Mouse (Mus musculus) neural tube, embryonic 13.5 days (tissue): ENCODE results near the gene Ildr2. TPM values are rescaled to one million over a fixed set of nuclear protein-coding genes. Genes with fewer than 3 reads are reported as not detected.

Experiments
- ATAC-seq: fragments of 200-750 bp; cut with Nextera tagmentation; 2 replicates; pipeline ENCODE4 v1.8.0; 2017; ENCODE audit warnings: low read depth, mild to moderate bottlenecking, moderate TSS enrichment, moderate library complexity
- H3K27ac ChIP-seq: fragments of 300-500 bp; sonication (generic); replicated peaks from 2 replicates; pipeline ENCODE4 v1.5.1; 2015; ENCODE audit warnings: moderate library complexity, mild to moderate bottlenecking, inconsistent platforms
- H3K27me3 ChIP-seq: fragments of 300-500 bp; sonication (generic); 2 replicates; pipeline ENCODE4 v1.6.1; 2015; ENCODE audit warnings: mild to moderate bottlenecking, inconsistent platforms
- H3K36me3 ChIP-seq: fragments of 300-500 bp; sonication (generic); 2 replicates; pipeline ENCODE4 v1.6.1; 2015; ENCODE audit warnings: mild to moderate bottlenecking, inconsistent platforms
- H3K4me1 ChIP-seq: fragments of 300-500 bp; sonication (generic); replicated peaks from 2 replicates; pipeline ENCODE4 v1.6.1; 2015; ENCODE audit warnings: inconsistent platforms
- H3K4me2 ChIP-seq: fragments of 300-500 bp; sonication (generic); 2 replicates; pipeline ENCODE4 v1.6.1; 2015; ENCODE audit warnings: inconsistent platforms, mild to moderate bottlenecking, moderate library complexity
- H3K4me3 ChIP-seq: fragments of 300-500 bp; sonication (generic); 2 replicates; pipeline ENCODE4 v1.5.1; 2015; ENCODE audit warnings: mild to moderate bottlenecking, inconsistent platforms
- H3K9ac ChIP-seq: fragments of 300-500 bp; sonication (generic); 2 replicates; pipeline ENCODE4 v1.6.1; 2015; ENCODE audit warnings: moderate library complexity, mild to moderate bottlenecking, inconsistent platforms
- H3K9me3 ChIP-seq: fragments of 300-500 bp; sonication (generic); 2 replicates; pipeline ENCODE4 v1.6.1; 2016; ENCODE audit warnings: inconsistent platforms
- whole genome bisulfite sequencing: fragments of 180-500 bp; shearing (Covaris S2); methylation state at CpG from one replicate; pipeline ENCODE4 v1.1.7; 2015; 5-methylcytosine and 5-hydroxymethylcytosine counted together
- polyA plus RNA-seq: library from polyadenylated mRNA; unstranded; fragments of >200 nt; fragmentation: Nextera tagmentation; extraction: Ambion mirVana; gene quantifications from 2 replicates; pipeline ENCODE4 v1.2.1, GENCODE M21; 2015

Ildr2 gene
- polyA plus RNA-seq, 1 experiment from 2014 or later, result 2.3 TPM

- H3K27ac ChIP-seq, result no peak overlapping the region
- no peak overlapping the region for H3K4me2 ChIP-seq
- no peaks in the 10 kb centered on the region for H3K4me1 ChIP-seq
- no peak overlapping the region for H3K4me3 ChIP-seq
- H3K36me3 ChIP-seq, result no peaks in the 10 kb centered on the region
- no peaks in the 10 kb centered on the region for H3K27me3 ChIP-seq
- H3K9ac ChIP-seq, result no peak overlapping the region
- no peaks in the 10 kb centered on the region for H3K9me3 ChIP-seq
- WGBS, result 88% methylated on average over 7 of the region's 7 CpGs
- no peak for ATAC-seq
Measured at GRCm38 (mm10) chr1:166266001-166266705, 12.2 kb downstream of the Ildr2 start.

- H3K36me3 ChIP-seq, result no peaks in the 10 kb centered on the region
- no peaks in the 10 kb centered on the region for H3K27me3 ChIP-seq
- H3K4me3 ChIP-seq, result no peak overlapping the region
- H3K27ac ChIP-seq, result no peak overlapping the region
- no peaks in the 10 kb centered on the region for H3K4me1 ChIP-seq
- no peak overlapping the region for H3K4me2 ChIP-seq
- no peak overlapping the region for H3K9ac ChIP-seq
- WGBS, result 95% methylated on average over 9 of the region's 9 CpGs
- no peaks in the 10 kb centered on the region for H3K9me3 ChIP-seq
- no peak for ATAC-seq
Measured at GRCm38 (mm10) chr1:166266918-166267317, 13.0 kb downstream of the Ildr2 start.

GRCm38 (mm10) chr1:166268218-166268617 is 14.3 kb downstream of the Ildr2 start:
- no peak for ATAC-seq
- no peaks in the 10 kb centered on the region for H3K9me3 ChIP-seq
- H3K4me2 ChIP-seq, result no peak overlapping the region
- H3K36me3 ChIP-seq, result no peaks in the 10 kb centered on the region
- H3K4me1 ChIP-seq, result no peaks in the 10 kb centered on the region
- H3K4me3 ChIP-seq, result no peak overlapping the region
- H3K27me3 ChIP-seq, result no peaks in the 10 kb centered on the region
- 91% methylated on average over 5 of the region's 5 CpGs for WGBS
- no peak overlapping the region for H3K9ac ChIP-seq
- H3K27ac ChIP-seq, result no peak overlapping the region

DNA sequence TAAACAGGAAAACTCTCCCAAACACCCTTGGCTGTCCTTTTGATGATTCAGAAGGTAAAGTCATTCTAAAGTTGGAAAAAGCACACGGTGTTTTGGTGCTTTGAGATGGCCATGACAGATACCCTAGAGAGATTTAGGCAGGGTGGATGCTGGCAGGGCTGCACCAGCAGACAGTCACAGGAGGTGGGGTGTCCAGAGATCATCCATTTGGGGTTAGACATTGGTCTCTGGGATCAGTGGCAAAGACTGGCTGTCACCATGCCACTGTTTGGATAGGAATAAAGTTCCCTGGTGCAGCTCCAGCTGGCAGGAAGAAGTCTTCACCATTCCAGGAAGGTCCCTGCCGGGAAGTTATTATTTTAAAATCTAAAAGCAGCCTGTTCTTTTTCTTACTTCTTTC is 24.8 kb downstream of the Ildr2 start:
- no peak overlapping the region for H3K27ac ChIP-seq
- H3K4me1 ChIP-seq, result peaks cover 58% of the 10 kb centered on the region
- H3K9ac ChIP-seq, result no peak overlapping the region
- no peaks in the 10 kb centered on the region for H3K36me3 ChIP-seq
- H3K4me3 ChIP-seq, result no peak overlapping the region
- H3K27me3 ChIP-seq, result no peaks in the 10 kb centered on the region
- H3K9me3 ChIP-seq, result no peaks in the 10 kb centered on the region
- 18% methylated on average over 2 of the region's 2 CpGs for WGBS
- ATAC-seq, result no peak
- no peak overlapping the region for H3K4me2 ChIP-seq

- Histone ChIP-seq H3K9me3 (no peaks in the 10 kb centered on the region), H3K36me3 (no peaks in the 10 kb centered on the region), H3K27ac (peak overlapping the region; percentile 69), H3K9ac (peak overlapping the region; percentile 34; the same call in 1 of the 2 replicates), H3K4me3 (no peak overlapping the region), H3K27me3 (no peaks in the 10 kb centered on the region), H3K4me1 (peaks cover 66% of the 10 kb centered on the region), H3K4me2 (0 out of 2 replicates have a peak overlapping the region, but pooled peaks have one; percentile 13)
- 20% methylated on average over 9 of the region's 9 CpGs for WGBS
- no peak for ATAC-seq
Measured at GRCm38 (mm10) chr1:166279580-166280206, 25.8 kb downstream of the Ildr2 start.

- H3K36me3 ChIP-seq, result no peaks in the 10 kb centered on the region
- peak overlapping the region; percentile 13; the same call in 1 of the 2 replicates for H3K4me2 ChIP-seq
Measured at GRCm38 (mm10) chr1:166280566-166280965, 26.6 kb downstream of the Ildr2 start.

DNA sequence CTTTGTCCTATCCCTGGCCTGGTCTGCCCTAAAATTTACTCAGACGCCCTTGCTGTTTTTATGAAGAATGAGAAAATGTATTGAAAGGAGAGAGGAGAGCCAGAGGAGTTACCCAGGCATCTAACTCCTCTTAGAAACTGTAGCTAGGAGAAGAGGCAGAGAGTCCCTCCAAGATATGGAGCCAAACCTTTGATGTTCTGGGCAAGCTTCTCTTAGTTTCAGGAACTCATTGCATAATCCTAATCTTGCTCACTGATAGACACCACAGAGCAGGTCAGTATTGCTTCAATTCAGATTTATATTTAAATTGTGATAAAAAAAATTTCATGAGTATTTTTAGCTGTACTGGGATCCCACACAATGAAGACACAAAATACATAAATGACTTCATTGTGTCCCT is 27.3 kb downstream of the Ildr2 start:
- no peaks in the 10 kb centered on the region for H3K36me3 ChIP-seq
- H3K27ac ChIP-seq, result peak overlapping the region; percentile 64
- H3K4me1 ChIP-seq, result peaks cover 74% of the 10 kb centered on the region
- no peak overlapping the region for H3K4me3 ChIP-seq
- no peaks in the 10 kb centered on the region for H3K9me3 ChIP-seq
- no peak overlapping the region for H3K9ac ChIP-seq
- WGBS, result 16% methylated on average over 1 of the region's 1 CpGs
- H3K27me3 ChIP-seq, result no peaks in the 10 kb centered on the region
- no peak for ATAC-seq
- H3K4me2 ChIP-seq, result peak overlapping the region; percentile 13; the same call in 1 of the 2 replicates

More at GRCm38 (mm10) chr1:166280566-166280965, 26.6 kb downstream of the Ildr2 start:
- Histone ChIP-seq H3K9ac (no peak overlapping the region), H3K4me3 (no peak overlapping the region), H3K27me3 (no peaks in the 10 kb centered on the region), H3K4me1 (peaks cover 74% of the 10 kb centered on the region), H3K27ac (peak overlapping the region; percentile 69), H3K9me3 (no peaks in the 10 kb centered on the region)
- 0% methylated on average over 1 of the region's 1 CpGs for WGBS
- peak; percentile 72 for ATAC-seq

DNA sequence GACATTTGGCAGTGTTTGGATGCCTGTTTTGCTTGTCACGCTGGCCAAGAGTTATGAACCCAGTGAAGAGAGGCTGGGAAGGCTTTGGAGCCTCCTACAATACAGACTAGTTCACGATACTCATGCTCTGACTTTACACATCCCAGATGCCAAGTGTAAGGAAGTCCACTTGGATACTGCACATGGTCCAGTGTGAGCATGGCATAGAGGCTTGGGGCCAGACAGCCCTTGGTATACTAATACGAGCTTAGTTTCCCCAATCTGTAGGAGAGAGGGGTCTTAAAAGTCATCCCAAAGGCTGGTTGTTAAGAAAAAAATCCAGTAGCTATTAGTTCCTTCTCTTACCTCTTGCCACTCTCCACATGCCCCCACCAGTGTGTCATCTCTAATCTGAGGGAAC is 27.9 kb downstream of the Ildr2 start:
- WGBS, result 15% methylated on average over 3 of the region's 3 CpGs
- Histone ChIP-seq H3K9me3 (no peaks in the 10 kb centered on the region), H3K4me1 (peaks cover 74% of the 10 kb centered on the region), H3K9ac (no peak overlapping the region), H3K4me2 (peak overlapping the region; percentile 48; the same call in 1 of the 2 replicates), H3K4me3 (no peak overlapping the region), H3K27ac (peak overlapping the region; percentile 39), H3K36me3 (no peaks in the 10 kb centered on the region), H3K27me3 (no peaks in the 10 kb centered on the region)
- ATAC-seq, result no peak

- ATAC-seq, result peak; percentile 88
- peaks cover 80% of the 10 kb centered on the region for H3K4me1 ChIP-seq
- no peaks in the 10 kb centered on the region for H3K27me3 ChIP-seq
- peak overlapping the region; percentile 78 for H3K27ac ChIP-seq
- H3K4me3 ChIP-seq, result peak overlapping the region; percentile 20
- no peaks in the 10 kb centered on the region for H3K36me3 ChIP-seq
- peak overlapping the region; percentile 48 for H3K4me2 ChIP-seq
- WGBS, result 2% methylated on average over 22 of the region's 22 CpGs
- H3K9me3 ChIP-seq, result no peaks in the 10 kb centered on the region
- peak overlapping the region; percentile 9; the same call in 1 of the 2 replicates for H3K9ac ChIP-seq
Measured at GRCm38 (mm10) chr1:166282597-166283210, 28.8 kb downstream of the Ildr2 start.

- H3K9me3 ChIP-seq, result no peaks in the 10 kb centered on the region
- H3K4me2 ChIP-seq, result no peak overlapping the region
- peaks cover 75% of the 10 kb centered on the region for H3K4me1 ChIP-seq
- 69% methylated on average over 6 of the region's 6 CpGs for WGBS
- no peaks in the 10 kb centered on the region for H3K36me3 ChIP-seq
- no peak overlapping the region for H3K4me3 ChIP-seq
- no peak overlapping the region for H3K9ac ChIP-seq
- no peak for ATAC-seq
- H3K27ac ChIP-seq, result peak overlapping the region; percentile 78; the same call in 1 of the 2 replicates
- no peaks in the 10 kb centered on the region for H3K27me3 ChIP-seq
Measured at GRCm38 (mm10) chr1:166283451-166283850, 29.5 kb downstream of the Ildr2 start.

DNA sequence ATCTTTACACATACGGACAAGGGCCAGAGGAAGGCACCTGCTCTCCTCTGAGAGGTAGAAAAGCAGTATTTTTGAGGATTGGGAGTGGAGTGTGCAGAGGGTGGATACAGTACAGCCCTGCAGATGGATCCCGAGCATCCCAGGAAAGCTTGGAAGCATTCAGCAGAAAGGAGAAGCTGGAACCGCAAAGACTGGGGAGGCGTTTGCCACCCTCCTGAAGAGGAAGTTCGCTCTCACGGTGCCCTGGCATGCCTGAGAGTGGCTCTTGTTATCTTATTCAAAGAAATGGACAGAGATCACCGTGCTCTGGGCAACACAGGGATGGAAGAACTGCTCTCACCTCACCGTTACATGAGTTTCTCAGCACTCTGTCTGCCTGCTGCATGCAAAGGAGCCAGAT is 30.5 kb downstream of the Ildr2 start:
- no peak overlapping the region for H3K4me2 ChIP-seq
- no peaks in the 10 kb centered on the region for H3K27me3 ChIP-seq
- H3K36me3 ChIP-seq, result no peaks in the 10 kb centered on the region
- 52% methylated on average over 8 of the region's 8 CpGs for WGBS
- peaks cover 66% of the 10 kb centered on the region for H3K4me1 ChIP-seq
- no peak overlapping the region for H3K4me3 ChIP-seq
- H3K27ac ChIP-seq, result peak overlapping the region; percentile 55; the same call in 1 of the 2 replicates
- 0 out of 2 replicates have a peak overlapping the region, but pooled peaks have one; percentile 42 for H3K9ac ChIP-seq
- H3K9me3 ChIP-seq, result no peaks in the 10 kb centered on the region
- ATAC-seq, result no peak

GRCm38 (mm10) chr1:166286231-166286630 is 32.3 kb downstream of the Ildr2 start:
- Histone ChIP-seq H3K9ac (no peak overlapping the region), H3K4me1 (peaks cover 48% of the 10 kb centered on the region)
- 64% methylated on average over 9 of the region's 9 CpGs for WGBS

More at GRCm38 (mm10) chr1:166286231-166286630, 32.3 kb downstream of the Ildr2 start:
- no peaks in the 10 kb centered on the region for H3K36me3 ChIP-seq
- no peak overlapping the region for H3K4me3 ChIP-seq
- H3K9me3 ChIP-seq, result no peaks in the 10 kb centered on the region
- ATAC-seq, result no peak
- H3K4me2 ChIP-seq, result no peak overlapping the region
- H3K27me3 ChIP-seq, result no peaks in the 10 kb centered on the region
- H3K27ac ChIP-seq, result no peak overlapping the region
